Mouse (Mus musculus) midbrain, embryonic 10.5 days (tissue): ENCODE measurements around the gene Etnppl. TPM values are rescaled to one million over a fixed set of nuclear protein-coding genes. Genes with fewer than 3 reads are reported as not detected.
A peak's percentile ranks its signal among the peaks of the same experiment; 100 is the strongest.

Source experiments
- DNase-seq: peaks from one replicate; pipeline ENCODE4 v3.0.0-alpha.2; 2017; ENCODE audit warnings: low spot score
- H3K27ac ChIP-seq: fragments of 300-500 bp; sonication (generic); replicated peaks from 2 replicates; pipeline ENCODE4 v1.5.1; 2016; ENCODE audit warnings: mild to moderate bottlenecking
- H3K27me3 ChIP-seq: fragments of 300-500 bp; sonication (generic); 2 replicates; pipeline ENCODE4 v1.6.1; 2016; ENCODE audit warnings: low read depth, mild to moderate bottlenecking; ENCODE audit not compliant: poor library complexity, severe bottlenecking
- H3K36me3 ChIP-seq: fragments of 300-500 bp; sonication (generic); 2 replicates; pipeline ENCODE4 v1.6.1; 2016; ENCODE audit warnings: mild to moderate bottlenecking, moderate library complexity
- H3K4me1 ChIP-seq: fragments of 300-500 bp; sonication (generic); 2 replicates; pipeline ENCODE4 v1.6.1; 2016
- H3K4me3 ChIP-seq: fragments of 300-500 bp; sonication (generic); 2 replicates; pipeline ENCODE4 v1.5.1; 2016; ENCODE audit warnings: mild to moderate bottlenecking, moderate library complexity
- H3K9me3 ChIP-seq: fragments of 300-500 bp; sonication (generic); replicated peaks from 2 replicates; pipeline ENCODE4 v1.6.1; 2016; ENCODE audit warnings: mild to moderate bottlenecking
- WGBS: fragments of 180-500 bp; shearing (Covaris S2); methylation state at CpG from one replicate; pipeline ENCODE4 v1.1.7; 2016; 5-methylcytosine and 5-hydroxymethylcytosine counted together
- polyA plus RNA-seq: library from polyadenylated mRNA; unstranded; fragments of >200 nt; fragmentation: Nextera tagmentation; extraction: Ambion mirVana; gene quantifications from 2 replicates; pipeline ENCODE4 v1.2.1, GENCODE M21; 2016

The Etnppl gene
- 0.12 TPM in 1 of 2 replicates, not detected in the other for polyA plus RNA-seq

DNA sequence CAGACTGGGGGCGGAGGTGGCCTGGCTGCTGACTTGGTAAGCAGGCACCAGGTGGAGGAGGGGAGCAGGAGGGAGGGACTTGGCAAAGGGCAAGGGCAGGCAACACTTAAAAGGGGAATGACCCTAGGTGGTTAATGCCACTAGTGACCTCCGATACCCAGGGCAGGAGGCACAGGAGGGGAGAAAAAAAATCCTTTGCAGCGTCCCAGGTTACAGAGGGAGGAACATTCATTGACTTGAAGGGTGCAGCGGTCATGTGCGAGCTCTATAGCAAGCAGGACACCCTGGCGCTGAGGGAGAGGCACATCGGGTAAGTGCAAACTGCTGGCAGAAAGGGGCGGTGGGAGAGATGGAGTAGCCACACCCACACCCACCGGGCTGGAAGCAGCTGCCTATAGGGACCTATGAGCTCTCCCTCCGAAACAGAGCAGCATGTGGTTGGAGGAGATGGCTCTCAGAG is at the start of gene Etnppl:
TSS of gene Etnppl (plus strand) at position 10 of the 460 bp plus-strand sequence.
- H3K27me3 ChIP-seq: no peaks in the 10 kb centered on the region
- 4% methylated on average over 10 of the region's 10 CpGs for WGBS
- H3K36me3 ChIP-seq: no peaks in the 10 kb centered on the region
- DNase-seq: peak; percentile 31
- peaks cover 7% of the 10 kb centered on the region for H3K4me1 ChIP-seq
- no peaks in the 10 kb centered on the region for H3K9me3 ChIP-seq
- H3K4me3 ChIP-seq: peak within 1 kb of the TSS; percentile 38
- H3K27ac ChIP-seq: no peak within 1 kb of the TSS

GRCm38 (mm10) chr3:130568331-130569095 is 48.7 kb upstream of the Etnppl start:
- Histone ChIP-seq H3K36me3 (no peaks in the 10 kb centered on the region), H3K4me1 (no peaks in the 10 kb centered on the region), H3K27ac (no peak overlapping the region), H3K4me3 (no peak overlapping the region), H3K9me3 (no peaks in the 10 kb centered on the region), H3K27me3 (no peaks in the 10 kb centered on the region)
- no peak for DNase-seq
- 84% methylated on average over 16 of the region's 16 CpGs for WGBS

- H3K4me3 ChIP-seq: no peak overlapping the region
- DNase-seq: no peak
- no peaks in the 10 kb centered on the region for H3K27me3 ChIP-seq
- H3K9me3 ChIP-seq: no peaks in the 10 kb centered on the region
- 70% methylated on average over 5 of the region's 5 CpGs for WGBS
- H3K36me3 ChIP-seq: no peaks in the 10 kb centered on the region
- H3K27ac ChIP-seq: no peak overlapping the region
- no peaks in the 10 kb centered on the region for H3K4me1 ChIP-seq
Observed at GRCm38 (mm10) chr3:130573243-130573642, 44.0 kb upstream of the Etnppl start.

DNA sequence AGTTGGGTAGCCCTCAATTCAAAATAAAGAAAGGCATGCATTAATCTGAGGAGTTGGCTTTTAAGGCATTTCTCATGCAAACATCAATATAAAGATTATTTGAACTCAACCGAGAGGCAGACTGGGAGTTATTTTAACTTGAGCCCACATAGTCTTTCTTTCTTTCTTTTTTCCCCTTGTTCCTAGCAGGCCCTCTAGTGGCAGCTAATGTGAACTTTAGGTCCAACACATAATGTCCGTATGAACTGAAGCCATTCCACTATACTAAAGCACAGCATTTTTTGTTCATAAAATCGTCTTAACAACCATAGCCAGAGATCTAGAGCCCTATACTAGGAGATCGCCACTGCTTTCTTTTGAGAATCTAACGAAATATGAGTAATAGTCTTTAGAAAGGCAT is 42.6 kb upstream of the Etnppl start:
- H3K27me3 ChIP-seq: no peaks in the 10 kb centered on the region
- no peaks in the 10 kb centered on the region for H3K9me3 ChIP-seq
- H3K4me3 ChIP-seq: no peak overlapping the region
- WGBS: 32% methylated on average over 5 of the region's 5 CpGs
- H3K4me1 ChIP-seq: no peaks in the 10 kb centered on the region
- no peak overlapping the region for H3K27ac ChIP-seq
- no peaks in the 10 kb centered on the region for H3K36me3 ChIP-seq
- DNase-seq: no peak

- no peaks in the 10 kb centered on the region for H3K36me3 ChIP-seq
- 67% methylated on average over 6 of the region's 6 CpGs for WGBS
- H3K27ac ChIP-seq: no peak overlapping the region
- H3K4me1 ChIP-seq: peaks cover 5% of the 10 kb centered on the region; the same call in 1 of the 2 replicates
- H3K27me3 ChIP-seq: no peaks in the 10 kb centered on the region
- peak; percentile 36 for DNase-seq
- H3K9me3 ChIP-seq: no peaks in the 10 kb centered on the region
- no peak overlapping the region for H3K4me3 ChIP-seq
Observed at GRCm38 (mm10) chr3:130576683-130577082, 40.6 kb upstream of the Etnppl start.

GRCm38 (mm10) chr3:130579501-130579900 is 37.7 kb upstream of the Etnppl start:
- H3K9me3 ChIP-seq: no peaks in the 10 kb centered on the region
- H3K4me3 ChIP-seq: no peak overlapping the region
- DNase-seq: no peak
- H3K27ac ChIP-seq: no peak overlapping the region
- H3K27me3 ChIP-seq: no peaks in the 10 kb centered on the region
- H3K36me3 ChIP-seq: no peaks in the 10 kb centered on the region
- peaks cover 5% of the 10 kb centered on the region; the same call in 1 of the 2 replicates for H3K4me1 ChIP-seq
- 82% methylated on average over 17 of the region's 17 CpGs for WGBS

GRCm38 (mm10) chr3:130581577-130581976 is 35.7 kb upstream of the Etnppl start:
- H3K27ac ChIP-seq: no peak overlapping the region
- WGBS: 87% methylated on average over 2 of the region's 2 CpGs
- no peak for DNase-seq
- H3K27me3 ChIP-seq: no peaks in the 10 kb centered on the region
- no peak overlapping the region for H3K4me3 ChIP-seq
- no peaks in the 10 kb centered on the region for H3K9me3 ChIP-seq
- peaks cover 5% of the 10 kb centered on the region; the same call in 1 of the 2 replicates for H3K4me1 ChIP-seq
- no peaks in the 10 kb centered on the region for H3K36me3 ChIP-seq

DNA sequence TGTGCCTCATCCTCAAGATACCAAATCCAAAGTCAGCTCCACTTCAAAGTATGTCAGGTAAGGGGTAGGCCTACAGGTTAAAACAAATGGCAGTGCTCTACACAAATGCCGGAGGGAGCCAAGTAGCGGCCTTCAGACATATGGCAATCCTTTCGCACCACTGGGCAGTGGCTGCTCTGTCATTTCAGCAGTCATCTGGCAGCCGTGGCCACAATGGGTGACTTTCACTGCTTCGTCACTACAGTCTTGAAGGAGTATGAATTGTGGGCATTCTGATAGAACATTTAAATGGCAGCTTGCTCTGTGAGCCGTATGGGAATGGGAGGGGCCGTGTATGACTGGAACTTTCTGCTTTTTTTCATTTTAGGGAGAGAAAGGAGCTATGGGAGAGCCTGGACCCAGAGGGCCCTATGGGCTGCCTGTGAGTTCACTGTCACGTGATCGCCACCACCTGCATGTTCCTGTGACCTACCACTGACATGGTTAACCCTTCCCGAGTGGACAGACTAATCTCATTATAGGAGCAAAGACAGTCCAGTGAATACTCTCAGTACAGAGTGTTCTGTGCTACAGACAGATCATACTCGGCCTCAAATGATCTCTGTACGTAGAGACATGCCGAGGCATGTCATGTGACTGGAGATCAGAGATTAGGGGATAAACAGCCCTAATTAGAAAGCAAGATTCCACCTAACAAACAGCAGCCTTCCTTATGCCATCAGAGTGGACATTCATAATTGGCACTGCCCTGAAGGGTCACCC is 34.2 kb upstream of the Etnppl start:
- no peaks in the 10 kb centered on the region for H3K27me3 ChIP-seq
- 87% methylated on average over 13 of the region's 13 CpGs for WGBS
- no peak for DNase-seq

DNA sequence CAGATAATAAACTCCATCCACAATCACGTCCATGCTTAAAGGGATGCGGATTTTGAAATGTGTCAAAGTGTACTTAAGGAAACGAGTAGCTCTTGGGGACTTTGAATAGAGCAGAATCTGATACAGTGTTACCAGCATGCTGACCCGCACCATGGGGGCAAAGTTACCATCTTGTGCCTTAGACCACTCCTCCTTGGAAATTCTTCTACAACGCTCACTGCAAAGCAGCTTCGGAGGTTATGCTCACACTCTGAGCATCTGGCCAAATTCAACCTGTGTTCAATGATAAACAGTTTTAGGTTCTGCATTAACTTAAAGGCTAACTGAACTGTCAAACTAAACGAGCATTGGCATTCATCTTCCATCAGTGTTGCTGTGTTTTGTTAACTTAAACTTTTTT is 33.2 kb upstream of the Etnppl start:
- Histone ChIP-seq H3K9me3 (no peaks in the 10 kb centered on the region), H3K27me3 (no peaks in the 10 kb centered on the region), H3K4me3 (no peak overlapping the region), H3K36me3 (no peaks in the 10 kb centered on the region), H3K27ac (no peak overlapping the region), H3K4me1 (peaks cover 5% of the 10 kb centered on the region; the same call in 1 of the 2 replicates)
- no peak for DNase-seq
- WGBS: 89% methylated on average over 7 of the region's 7 CpGs

More for the DNA sequence above, 34.2 kb upstream of the Etnppl start:
- Histone ChIP-seq H3K4me1 (peaks cover 5% of the 10 kb centered on the region; the same call in 1 of the 2 replicates), H3K9me3 (no peaks in the 10 kb centered on the region), H3K27ac (no peak overlapping the region), H3K4me3 (no peak overlapping the region), H3K36me3 (no peaks in the 10 kb centered on the region)

DNA sequence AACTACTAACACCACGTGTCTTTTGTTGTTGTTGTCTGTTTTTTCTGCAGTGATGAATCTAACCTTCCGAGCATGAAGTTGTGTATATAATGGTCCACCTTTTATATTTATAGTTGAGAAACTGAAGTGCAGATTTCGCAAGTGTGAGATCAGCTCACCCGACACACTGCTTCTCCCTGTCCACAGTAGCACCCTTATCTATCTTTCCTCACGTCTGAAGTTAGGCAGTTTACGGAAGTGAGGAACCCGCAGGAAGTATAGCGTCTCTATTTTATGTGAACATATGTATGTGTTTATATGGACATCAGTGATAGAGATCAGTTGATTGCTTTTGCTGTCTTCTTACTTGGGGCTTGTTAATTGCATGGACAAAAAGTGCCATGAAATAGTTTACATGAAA is 22.2 kb upstream of the Etnppl start:
- no peaks in the 10 kb centered on the region for H3K36me3 ChIP-seq

GRCm38 (mm10) chr3:130601491-130601890 is 15.8 kb upstream of the Etnppl start:
- H3K27ac ChIP-seq: no peak overlapping the region
- H3K4me1 ChIP-seq: no peaks in the 10 kb centered on the region
- WGBS: 80% methylated on average over 10 of the region's 10 CpGs
- no peaks in the 10 kb centered on the region for H3K9me3 ChIP-seq
- no peak overlapping the region for H3K4me3 ChIP-seq
- no peaks in the 10 kb centered on the region for H3K27me3 ChIP-seq
- DNase-seq: no peak
- H3K36me3 ChIP-seq: no peaks in the 10 kb centered on the region

More for the DNA sequence above, 22.2 kb upstream of the Etnppl start:
- H3K27me3 ChIP-seq: no peaks in the 10 kb centered on the region
- H3K4me1 ChIP-seq: no peaks in the 10 kb centered on the region
- no peak overlapping the region for H3K4me3 ChIP-seq
- no peaks in the 10 kb centered on the region for H3K9me3 ChIP-seq
- DNase-seq: no peak
- H3K27ac ChIP-seq: no peak overlapping the region
- WGBS: 93% methylated on average over 8 of the region's 8 CpGs

DNA sequence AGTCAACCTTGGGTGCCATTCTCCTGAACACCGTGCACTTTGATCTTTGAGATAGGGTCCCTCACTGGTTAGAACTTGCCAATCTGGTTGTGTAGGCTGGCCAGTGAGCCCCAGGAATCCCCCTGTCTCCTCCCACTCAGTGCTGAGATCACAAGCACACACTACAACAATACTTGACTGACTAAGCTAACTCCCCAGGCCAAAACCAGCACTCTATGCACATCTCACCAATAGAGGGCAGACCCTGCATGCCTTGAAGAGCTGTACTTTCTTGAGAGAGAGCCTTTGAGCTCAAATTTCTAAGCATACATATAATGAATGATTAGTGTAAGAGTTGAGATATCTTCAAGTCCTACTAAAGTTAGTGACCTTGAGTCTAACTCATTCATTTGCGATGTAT is 9.3 kb upstream of the Etnppl start:
- Histone ChIP-seq H3K27me3 (no peaks in the 10 kb centered on the region), H3K4me1 (no peaks in the 10 kb centered on the region), H3K27ac (no peak overlapping the region), H3K4me3 (no peak overlapping the region), H3K9me3 (no peaks in the 10 kb centered on the region), H3K36me3 (no peaks in the 10 kb centered on the region)
- WGBS: 89% methylated on average over 2 of the region's 2 CpGs
- DNase-seq: no peak

DNA sequence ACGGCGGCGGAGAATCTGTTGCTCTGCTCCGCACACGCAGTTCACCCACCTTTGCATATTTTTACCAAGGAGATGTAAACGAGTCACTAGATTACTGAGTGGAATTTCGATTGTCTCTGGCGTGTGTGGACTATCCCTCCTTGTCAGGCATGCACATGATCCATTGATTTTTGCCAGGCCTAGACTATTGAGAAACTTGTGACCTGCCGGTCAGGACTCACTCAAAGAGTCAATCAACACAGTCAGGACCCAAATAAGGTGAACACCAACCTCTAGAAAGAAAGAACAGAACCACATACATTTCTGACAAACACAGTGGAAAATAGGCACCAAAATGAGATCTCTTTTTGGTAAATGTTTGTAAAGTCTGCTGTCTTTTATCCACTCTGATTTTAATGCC is 2.8 kb upstream of the Etnppl start:
- Histone ChIP-seq H3K27me3 (no peaks in the 10 kb centered on the region), H3K4me3 (no peak overlapping the region), H3K9me3 (no peaks in the 10 kb centered on the region), H3K36me3 (no peaks in the 10 kb centered on the region), H3K4me1 (peaks cover 7% of the 10 kb centered on the region), H3K27ac (no peak overlapping the region)
- no peak for DNase-seq
- 90% methylated on average over 9 of the region's 9 CpGs for WGBS
